Mouse (Mus musculus): ENCODE measurements at regions not wholly inside any gene's neighbourhood (a gene's known extent, or its start where the extent isn't known, plus 50 kb on each side); places are given as distances from the start of the nearest gene placed in this dataset.

DNA sequence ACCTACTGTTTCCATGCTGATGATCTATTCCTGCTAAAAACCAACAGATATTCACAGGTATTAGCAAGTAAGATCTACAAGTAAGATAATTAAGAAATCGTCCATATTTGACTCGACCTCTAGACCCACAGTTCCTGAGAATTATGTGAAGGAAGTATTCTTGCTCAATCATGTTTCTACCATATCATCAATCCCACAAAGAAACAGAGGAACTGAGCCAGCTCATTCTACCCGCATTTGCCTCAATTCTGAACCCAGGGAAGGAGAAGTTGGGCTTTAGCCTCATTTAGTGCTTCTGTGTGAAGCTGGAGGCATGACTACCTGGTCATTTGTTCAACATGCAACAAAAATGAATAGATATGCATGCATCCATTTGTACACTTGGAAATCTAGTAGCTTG is 346.5 kb downstream of the Gsdmc2 start:
- TF ChIP-seq CTCF (IDR thresholded peaks at IDR 0.05; ENCODE audit: borderline replicate concordance, insufficient read depth, low read depth, low read length), result no peak
- TF ChIP-seq POLR2A (IDR thresholded peaks at IDR 0.05; ENCODE audit: borderline replicate concordance, insufficient read depth, low read length), result no peak

All from cerebellum, adult 2 months (tissue).